Mouse (Mus musculus) C2C12 (cell line): ENCODE results near the gene Zfp365. TPM values are rescaled to one million over a fixed set of nuclear protein-coding genes. Genes with fewer than 3 reads are reported as not detected.

Experiments used
- H3K27me3 ChIP-seq: one replicate; pipeline ENCODE4 v1.6.1; 2011; ENCODE audit not compliant: control insufficient read depth, insufficient read depth, insufficient read length
- H3K36me3 ChIP-seq: one replicate; pipeline ENCODE4 v1.6.1; 2011; ENCODE audit not compliant: control insufficient read depth, insufficient read depth
- H3K4me3 ChIP-seq: one replicate; pipeline ENCODE4 v1.5.1; 2011; ENCODE audit warnings: mild to moderate bottlenecking, control low read depth; ENCODE audit not compliant: poor library complexity, insufficient read depth, severe bottlenecking
- H3K79me2 ChIP-seq: one replicate; pipeline ENCODE4 v1.6.1; 2011; ENCODE audit not compliant: control insufficient read depth, insufficient read depth
- H3K79me3 ChIP-seq: one replicate; pipeline ENCODE4 v1.6.1; 2011; ENCODE audit warnings: low read depth, control low read depth
- H3ac ChIP-seq: one replicate; pipeline ENCODE3; 2011; ENCODE audit warnings: low read depth; ENCODE audit not compliant: control insufficient read depth, insufficient read length
- CEBPB ChIP-seq: IDR thresholded peaks from one replicate; pipeline ENCODE4 v1.6.1; 2011; ENCODE audit warnings: low read depth, mild to moderate bottlenecking, control low read depth, moderate library complexity
- CTCF ChIP-seq: IDR thresholded peaks from one replicate; pipeline ENCODE4 v1.5.1; 2011; ENCODE audit not compliant: control insufficient read depth, insufficient read depth, insufficient read length
- FOSL1 ChIP-seq: IDR thresholded peaks from one replicate; pipeline ENCODE4 v1.8.0; 2011; ENCODE audit warnings: mild to moderate bottlenecking, low read length; ENCODE audit not compliant: poor library complexity, insufficient read depth, severe bottlenecking
- MAX ChIP-seq: IDR thresholded peaks from one replicate; pipeline ENCODE4 v1.6.1; 2011; ENCODE audit warnings: mild to moderate bottlenecking, control low read depth
- MYOD1 ChIP-seq: IDR thresholded peaks from one replicate; pipeline ENCODE4 v1.6.1; 2011; ENCODE audit warnings: low read depth; ENCODE audit not compliant: control insufficient read depth, insufficient read length
- MYOG ChIP-seq: IDR thresholded peaks from one replicate; pipeline ENCODE4 v1.6.1; 2011; ENCODE audit not compliant: control insufficient read depth, insufficient read length; ENCODE audit errors: extremely low read depth
- USF1 ChIP-seq: IDR thresholded peaks from one replicate; pipeline ENCODE4 v1.6.1; 2011; ENCODE audit warnings: low read depth, mild to moderate bottlenecking, control low read depth, moderate library complexity
- polyA plus RNA-seq: library from polyadenylated mRNA; unstranded; fragments of >200 nt; fragmentation: generic; extraction: Trizol; gene quantifications from one replicate; pipeline ENCODE4 v1.2.1, GENCODE M21; 2012; ENCODE audit warnings: missing spikeins

Zfp365 gene
- polyA plus RNA-seq, 1 experiment, result 14.1 TPM

- Histone ChIP-seq H3K4me3 (no peak overlapping the region), H3K36me3 (no peaks in the 10 kb centered on the region), H3K79me3 (no peaks in the 10 kb centered on the region), H3K27me3 (no peaks in the 10 kb centered on the region), H3K79me2 (no peaks in the 10 kb centered on the region), H3ac (no peak overlapping the region)
- TF ChIP-seq CEBPB, result no peak
- TF ChIP-seq MYOD1, result no peak
- no peak for TF ChIP-seq CTCF
- TF ChIP-seq USF1, result no peak
- no peak for TF ChIP-seq MYOG
- TF ChIP-seq MAX, result no peak
- no peak for TF ChIP-seq FOSL1
Measured at GRCm38 (mm10) chr10:67856791-67857560, 55.5 kb downstream of the Zfp365 start.

GRCm38 (mm10) chr10:67855760-67856159 is 56.7 kb downstream of the Zfp365 start:
- H3K36me3 ChIP-seq, result no peaks in the 10 kb centered on the region
- H3K4me3 ChIP-seq, result no peak overlapping the region
- H3K27me3 ChIP-seq, result no peaks in the 10 kb centered on the region
- no peaks in the 10 kb centered on the region for H3K79me3 ChIP-seq
- no peaks in the 10 kb centered on the region for H3K79me2 ChIP-seq
- TF ChIP-seq CTCF, result no peak
- no peak for TF ChIP-seq FOSL1
- no peak for TF ChIP-seq MAX
- TF ChIP-seq MYOD1, result no peak
- TF ChIP-seq USF1, result no peak
- TF ChIP-seq MYOG, result no peak
- TF ChIP-seq CEBPB, result no peak
- H3ac ChIP-seq, result no peak overlapping the region

DNA sequence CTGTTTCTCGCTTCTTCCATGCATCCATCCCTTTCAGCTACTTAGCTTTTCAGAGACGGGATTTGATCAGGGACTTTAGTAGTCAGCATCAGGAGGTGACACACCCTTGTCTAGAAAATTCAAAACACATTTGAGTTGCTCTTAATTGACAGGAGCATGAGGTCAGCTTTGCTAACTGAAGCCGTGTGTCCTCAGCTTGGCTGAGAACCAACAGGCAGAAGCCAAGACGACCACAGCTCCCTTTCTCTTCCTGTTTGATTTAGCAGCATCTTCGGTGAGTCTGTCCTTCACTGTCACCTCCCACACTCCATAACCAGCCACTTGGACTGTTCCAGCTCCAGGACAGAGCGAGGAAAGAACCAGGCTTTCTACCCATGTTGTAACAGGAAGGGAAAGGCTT is 60.1 kb downstream of the Zfp365 start:
- no peaks in the 10 kb centered on the region for H3K36me3 ChIP-seq
- H3K79me3 ChIP-seq, result no peaks in the 10 kb centered on the region
- H3K27me3 ChIP-seq, result no peaks in the 10 kb centered on the region
- H3K4me3 ChIP-seq, result no peak overlapping the region
- H3K79me2 ChIP-seq, result no peaks in the 10 kb centered on the region
- TF ChIP-seq MAX (no peak), FOSL1 (no peak), MYOG (no peak), MYOD1 (no peak), CTCF (no peak), CEBPB (no peak), USF1 (no peak)
- H3ac ChIP-seq, result no peak overlapping the region

DNA sequence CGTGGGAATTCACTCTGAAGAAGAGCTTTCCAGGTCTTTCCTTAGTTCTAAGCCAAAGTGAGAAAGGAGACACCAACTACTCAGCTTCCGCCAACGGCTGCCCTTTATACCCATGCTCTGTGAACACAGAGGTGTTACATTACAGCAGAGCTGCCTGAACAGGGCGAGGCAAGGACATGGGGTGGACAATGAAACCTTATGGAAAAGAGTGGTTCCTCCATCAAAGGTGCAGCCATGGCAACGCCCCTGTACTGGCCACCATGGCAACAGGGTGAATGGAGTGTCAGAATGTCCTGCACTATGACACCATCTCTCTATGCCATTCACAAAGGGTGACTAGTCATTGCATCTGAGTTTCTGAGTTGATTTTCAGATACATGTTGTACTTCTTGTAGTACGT is 61.4 kb downstream of the Zfp365 start:
- H3K4me3 ChIP-seq, result no peak overlapping the region

GRCm38 (mm10) chr10:67846016-67846650 is 66.3 kb downstream of the Zfp365 start:
- Histone ChIP-seq H3K4me3 (no peak overlapping the region), H3K27me3 (no peaks in the 10 kb centered on the region), H3K79me3 (no peaks in the 10 kb centered on the region), H3K79me2 (no peaks in the 10 kb centered on the region), H3ac (no peak overlapping the region), H3K36me3 (no peaks in the 10 kb centered on the region)
- TF ChIP-seq CTCF (no peak), FOSL1 (no peak), CEBPB (no peak), MYOG (no peak), MYOD1 (no peak), MAX (no peak), USF1 (no peak)

More for the DNA sequence above, 61.4 kb downstream of the Zfp365 start:
- Histone ChIP-seq H3K79me3 (no peaks in the 10 kb centered on the region), H3ac (no peak overlapping the region), H3K79me2 (no peaks in the 10 kb centered on the region), H3K36me3 (no peaks in the 10 kb centered on the region), H3K27me3 (no peaks in the 10 kb centered on the region)
- no peak for TF ChIP-seq MAX
- TF ChIP-seq CEBPB, result no peak
- no peak for TF ChIP-seq FOSL1
- no peak for TF ChIP-seq USF1
- no peak for TF ChIP-seq MYOG
- TF ChIP-seq MYOD1, result no peak
- TF ChIP-seq CTCF, result no peak

DNA sequence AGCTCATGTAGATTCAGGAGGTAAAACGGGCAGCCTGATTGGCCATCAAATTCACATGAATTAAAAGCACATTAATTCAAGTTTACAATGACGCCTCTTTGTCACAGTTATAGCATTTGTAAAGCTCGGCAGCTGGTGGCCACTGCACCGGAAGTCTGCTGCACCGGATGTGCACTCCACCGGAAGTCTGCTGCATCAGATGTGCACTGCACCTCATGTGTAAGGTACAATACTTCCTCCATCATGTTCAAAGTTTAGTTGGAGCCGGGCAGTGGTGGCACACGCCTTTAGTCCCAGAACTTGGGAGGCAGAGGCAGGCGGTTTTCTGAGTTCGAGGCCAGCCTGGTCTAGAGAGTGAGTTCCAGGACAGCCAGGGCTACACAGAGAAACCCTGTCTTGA is 70.9 kb downstream of the Zfp365 start:
- H3K4me3 ChIP-seq, result no peak overlapping the region
- H3K36me3 ChIP-seq, result no peaks in the 10 kb centered on the region
- no peak for TF ChIP-seq MYOG
- no peak for TF ChIP-seq MYOD1
- no peaks in the 10 kb centered on the region for H3K79me2 ChIP-seq
- H3K79me3 ChIP-seq, result no peaks in the 10 kb centered on the region
- H3ac ChIP-seq, result no peak overlapping the region
- no peaks in the 10 kb centered on the region for H3K27me3 ChIP-seq
